Mouse (Mus musculus): ENCODE measurements around the gene Dnah6.

GRCm38 (mm10) chr6:73234302-73234900, 12.9 kb upstream of the Dnah6 start:
- no peak for TF ChIP-seq EP300 (IDR thresholded peaks at IDR 0.05; ENCODE audit: low read depth)
- TF ChIP-seq CTCF (IDR thresholded peaks at IDR 0.05; ENCODE audit: low read depth): no peak

Data from liver, embryonic 14.5 days (tissue).